Mouse (Mus musculus) gastrocnemius, adult 18-20 months (tissue): Measurements from ENCODE around the gene Ppp1r13b. TPM values are rescaled to one million over a fixed set of nuclear protein-coding genes. Genes with fewer than 3 reads are reported as not detected.

Source experiments
- DNase-seq: peaks from one replicate; pipeline ENCODE4 v3.0.0; 2021; ENCODE audit warnings: low spot score
- total RNA-seq, 2 experiments: library from RNA; stranded (reverse); gene quantifications; 2 replicates each; pipeline ENCODE4 v1.2.3; 2021

Gene Ppp1r13b
- total RNA-seq, 2 experiments from 2014 or later = 7.3 to 9.1 TPM

GRCm38 (mm10) chr12:111794526-111795179 is 113.3 kb downstream of the Ppp1r13b start:
- no peak for DNase-seq

DNA sequence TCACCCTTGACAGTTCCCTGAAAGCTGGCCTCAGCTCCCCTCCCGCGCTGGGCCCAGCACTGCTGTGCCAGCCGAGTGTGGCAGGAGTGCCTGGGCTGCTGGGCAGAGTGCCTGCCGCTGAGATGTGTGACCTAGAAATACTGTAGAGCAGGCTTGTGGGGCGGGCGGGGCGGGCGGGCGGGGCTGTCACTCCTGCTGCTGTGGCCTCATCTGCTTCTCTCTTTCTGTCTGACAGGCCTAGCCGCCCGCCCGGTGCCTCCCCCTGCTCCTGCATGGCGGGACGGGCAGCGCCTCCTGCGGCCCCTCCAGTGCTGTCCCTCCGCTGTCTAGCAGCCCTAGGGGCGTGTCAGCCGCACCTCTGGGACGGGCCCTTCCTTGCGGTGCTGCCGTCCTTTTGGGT is 113.8 kb downstream of the Ppp1r13b start:
- DNase-seq = peak; percentile 80

DNA sequence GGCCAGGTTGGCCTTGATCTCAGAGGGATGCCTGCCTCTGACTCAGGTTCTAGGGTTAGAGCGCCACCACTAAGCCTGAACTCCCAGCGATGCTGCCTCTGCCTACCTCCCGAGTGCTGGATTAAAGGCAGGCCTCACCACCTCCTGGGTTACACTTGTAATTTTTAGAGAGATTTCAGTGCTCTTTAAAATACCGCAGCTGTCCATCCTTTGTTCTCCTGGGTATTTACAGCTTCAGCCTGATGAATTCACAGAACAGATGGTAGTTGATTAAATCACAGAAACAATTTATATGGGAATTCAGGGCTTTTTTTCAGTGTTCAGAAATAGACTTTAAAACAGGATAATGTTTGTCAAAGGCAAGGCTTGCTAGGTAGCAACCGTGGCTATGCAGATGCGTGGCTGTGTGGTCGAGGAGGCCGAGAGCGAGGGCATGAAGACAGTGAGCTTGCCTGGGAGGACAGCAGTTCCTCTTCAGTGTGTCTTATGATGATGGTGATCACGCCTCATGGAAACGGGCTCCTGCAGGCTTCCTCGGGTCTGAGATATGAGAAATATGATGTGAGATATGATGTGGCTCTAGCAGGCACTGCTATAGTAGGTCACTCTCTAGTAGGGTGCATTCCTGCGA is 116.3 kb downstream of the Ppp1r13b start:
- DNase-seq = no peak

DNA sequence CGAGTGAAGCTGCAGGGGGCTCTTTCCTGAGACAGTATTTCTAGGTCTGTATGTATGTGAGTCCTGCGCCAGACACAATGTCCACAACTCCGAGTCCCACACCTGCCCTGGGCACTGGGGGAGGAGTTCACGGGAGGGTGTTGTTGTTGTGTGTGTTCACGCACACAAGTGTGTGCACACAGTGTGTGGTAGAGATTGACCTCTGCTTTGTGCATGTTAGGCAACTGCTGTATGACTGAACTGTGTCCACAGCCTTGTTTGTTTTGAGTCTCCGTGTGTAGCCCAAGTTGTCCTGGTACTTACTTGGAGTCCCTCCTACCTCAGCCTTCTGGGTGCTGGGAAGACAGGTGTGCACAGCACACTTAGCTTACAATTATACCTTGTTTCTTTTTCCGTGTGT is 117.3 kb downstream of the Ppp1r13b start:
- no peak for DNase-seq

GRCm38 (mm10) chr12:111790090-111790489 is 117.8 kb downstream of the Ppp1r13b start:
- DNase-seq = no peak

DNA sequence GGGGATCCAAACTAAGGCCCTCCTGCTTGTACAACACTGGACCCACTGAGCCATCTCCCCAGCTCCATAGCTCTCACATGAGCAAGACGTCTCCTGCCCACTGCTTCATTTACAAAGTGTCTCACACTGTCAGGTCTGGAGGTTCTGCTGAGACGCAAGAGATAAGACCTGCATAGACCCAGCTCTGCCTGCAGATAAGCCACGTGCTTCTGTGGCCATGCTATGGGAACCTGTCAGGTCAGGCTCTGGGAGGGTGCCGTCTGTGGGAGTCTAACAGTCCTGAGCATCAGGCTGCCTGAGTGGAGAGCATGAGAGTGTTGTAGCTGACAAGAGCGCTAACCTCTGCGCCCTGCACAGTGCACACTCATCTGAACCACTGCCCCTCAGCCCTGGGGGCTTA is 120.9 kb downstream of the Ppp1r13b start:
- no peak for DNase-seq

- DNase-seq = no peak
These were observed 122.7 kb downstream of the Ppp1r13b start for GRCm38 (mm10) chr12:111785174-111785573.

- DNase-seq = no peak
These were observed 128.4 kb downstream of the Ppp1r13b start for GRCm38 (mm10) chr12:111779544-111779943.

Other genes starting within 250 kb of the Ppp1r13b start
- gene Ckb, start 235.8 kb downstream of the Ppp1r13b start, total RNA-seq = 10 to 100 TPM in 1 of 2 experiments, 1 to 10 TPM in 1; 5.9 to 12.2 TPM
- 1 to 10 TPM; 2.4 to 3.9 TPM for gene Trmt61a, start 230.0 kb downstream of the Ppp1r13b start, total RNA-seq
- 10 to 100 TPM; 16.0 to 16.9 TPM for gene Bag5, start 194.9 kb downstream of the Ppp1r13b start, total RNA-seq
- gene Apopt1, start 194.8 kb downstream of the Ppp1r13b start, total RNA-seq = 10 to 100 TPM; 40.5 to 43.5 TPM
- 10 to 100 TPM; 59.1 to 60.1 TPM for gene Klc1, start 149.3 kb downstream of the Ppp1r13b start, total RNA-seq
- gene Xrcc3, start 94.2 kb downstream of the Ppp1r13b start, total RNA-seq = under 1 TPM; 0.31 to 0.32 TPM
- 10 to 100 TPM; 13.6 to 15.8 TPM for gene Zfyve21, start 93.9 kb downstream of the Ppp1r13b start, total RNA-seq
- gene Atp5mpl, start 58.9 kb upstream of the Ppp1r13b start, total RNA-seq = 100 to 1,000 TPM; 702 to 761 TPM
- under 1 TPM in 1 of 2 experiments, not detected in 1; 0.59 TPM for gene Tdrd9, start 63.4 kb upstream of the Ppp1r13b start, total RNA-seq
- gene Rd3l, start 73.2 kb upstream of the Ppp1r13b start, total RNA-seq = not detected
- not detected for gene Aspg, start 198.6 kb upstream of the Ppp1r13b start, total RNA-seq
- 1 to 10 TPM; 2.7 to 4.5 TPM for gene Kif26a, start 238.1 kb upstream of the Ppp1r13b start, total RNA-seq